Mouse (Mus musculus): ENCODE measurements at regions not wholly inside any gene's neighbourhood (a gene's known extent, or its start where the extent isn't known, plus 50 kb on each side); places are given as distances from the start of the nearest gene placed in this dataset.

GRCm38 (mm10) chr1:148901319-148902033 lies 1059.6 kb downstream of the Pla2g4a start:
- no peak for DNase-seq (ENCODE audit: low spot score in 2 of 2)

GRCm38 (mm10) chr1:148870788-148871187 lies 1090.3 kb downstream of the Pla2g4a start:
- DNase-seq (ENCODE audit: low spot score in 2 of 2): no peak

GRCm38 (mm10) chr1:148863582-148863981 lies 1097.5 kb downstream of the Pla2g4a start:
- DNase-seq (ENCODE audit: low spot score in 2 of 2): no peak

GRCm38 (mm10) chr1:148852990-148853389 lies 1108.1 kb downstream of the Pla2g4a start:
- DNase-seq (ENCODE audit: low spot score in 2 of 2): no peak

- no peak for DNase-seq (ENCODE audit: low spot score in 2 of 2)
These were observed 1114.5 kb downstream of the Pla2g4a start for GRCm38 (mm10) chr1:148846595-148846994.

DNA sequence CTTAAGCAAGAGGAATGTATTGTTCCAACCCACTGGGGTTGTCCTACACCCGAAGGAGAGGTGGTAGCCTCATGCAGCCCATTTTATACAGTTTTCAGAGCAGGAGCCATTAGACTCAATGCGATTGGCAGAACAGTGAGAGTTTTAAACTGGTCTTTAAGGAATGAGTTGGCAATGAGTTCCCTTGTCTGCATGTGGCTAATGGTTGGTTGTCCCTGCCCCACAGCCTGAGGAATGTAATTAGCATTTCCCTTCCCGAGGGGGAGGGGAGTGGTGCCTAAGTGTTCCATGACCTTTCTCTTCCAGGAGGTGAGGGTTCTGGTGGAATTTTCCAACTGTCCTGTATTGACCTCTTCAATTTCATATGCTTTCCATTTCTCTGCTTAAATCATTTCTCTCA lies 1137.9 kb downstream of the Pla2g4a start:
- no peak for DNase-seq (ENCODE audit: low spot score in 2 of 2)

DNA sequence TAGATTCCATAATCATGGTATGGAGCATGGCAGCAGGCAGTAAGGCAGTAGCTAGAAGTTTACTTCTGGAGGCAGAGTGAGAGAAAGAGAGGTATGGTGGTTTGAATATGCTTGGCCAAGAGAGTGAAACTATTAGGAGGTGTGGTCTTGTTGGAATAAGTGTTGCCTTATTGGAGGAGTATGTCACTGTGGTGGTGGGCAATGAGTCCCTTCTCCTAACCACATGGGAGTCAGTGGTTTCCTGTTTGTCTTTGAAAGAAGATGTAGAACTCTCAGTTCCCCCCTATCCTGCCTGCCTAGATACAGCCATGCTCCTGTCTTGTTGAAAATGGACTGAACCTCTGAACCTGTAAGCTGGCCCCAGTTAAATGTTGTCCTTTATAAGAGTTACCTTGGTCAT lies 1152.4 kb downstream of the Pla2g4a start:
- no peak for DNase-seq (ENCODE audit: low spot score in 2 of 2)

DNA sequence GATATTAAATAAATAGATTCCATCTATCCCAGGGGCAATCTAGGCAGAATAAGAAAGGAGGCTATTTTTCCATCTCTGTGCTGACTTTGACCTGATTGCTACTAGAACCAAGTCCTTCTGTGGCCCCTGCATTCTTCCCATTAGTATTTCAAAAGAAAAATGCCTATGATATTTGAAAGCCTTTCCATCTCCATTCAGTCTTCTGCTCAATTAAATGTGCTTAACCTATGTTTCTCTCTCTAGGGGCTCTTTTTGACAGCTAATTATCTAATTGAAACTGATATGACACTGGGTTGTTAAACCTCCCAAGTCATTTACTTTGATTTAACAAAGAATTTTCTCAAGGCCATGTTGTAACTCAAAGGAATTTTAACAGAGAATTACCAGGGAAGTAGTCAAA lies 1164.0 kb downstream of the Pla2g4a start:
- no peak for DNase-seq (ENCODE audit: low spot score in 2 of 2)

DNA sequence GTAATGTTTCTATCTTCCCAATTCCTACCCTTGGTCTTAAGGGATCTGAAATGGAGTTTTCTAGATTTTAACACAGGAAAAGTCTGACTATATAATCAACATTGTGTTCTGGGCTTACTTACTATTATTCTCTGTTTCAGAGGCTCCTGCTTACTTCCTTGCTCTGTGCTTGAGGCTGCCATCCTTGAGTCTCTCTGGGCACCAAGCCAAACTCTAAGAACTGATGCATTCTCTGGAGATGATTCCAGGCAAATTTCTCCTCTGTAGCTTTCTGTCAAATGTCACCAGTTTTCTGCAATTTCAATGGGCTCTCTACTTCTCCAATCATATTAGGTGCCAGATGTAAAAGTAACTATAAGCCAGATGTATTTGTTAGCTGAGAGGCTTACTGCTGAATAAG lies 1210.3 kb downstream of the Pla2g4a start:
- no peak for DNase-seq (ENCODE audit: low spot score in 2 of 2)

- DNase-seq (ENCODE audit: low spot score in 2 of 2): no peak
These were observed 1239.0 kb downstream of the Pla2g4a start for GRCm38 (mm10) chr1:148722106-148722505.

GRCm38 (mm10) chr1:148721409-148721808 lies 1239.7 kb downstream of the Pla2g4a start:
- no peak for DNase-seq (ENCODE audit: low spot score in 2 of 2)

DNA sequence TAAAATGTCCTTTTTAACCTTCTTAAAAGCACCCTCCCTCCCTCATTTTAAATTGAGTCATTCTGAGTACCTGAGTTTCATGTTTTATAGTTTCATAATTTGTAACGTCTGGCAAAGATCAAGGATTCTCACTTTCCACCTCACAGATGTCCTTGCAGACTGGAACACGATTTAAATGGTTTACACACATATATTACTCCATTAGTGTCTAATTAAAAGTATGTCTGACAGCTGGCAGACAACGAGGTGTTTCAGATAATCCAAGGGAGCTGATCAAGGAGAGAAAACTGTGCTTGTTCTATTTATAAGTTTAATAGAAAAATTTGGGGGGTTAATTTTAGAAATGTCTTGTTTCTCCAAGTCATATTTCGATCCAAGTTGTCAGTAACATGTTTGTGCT lies 1240.1 kb downstream of the Pla2g4a start:
- DNase-seq (ENCODE audit: low spot score in 2 of 2): no peak

- DNase-seq (ENCODE audit: low spot score in 2 of 2): no peak
These were observed 1253.0 kb downstream of the Pla2g4a start for GRCm38 (mm10) chr1:148708084-148708483.

GRCm38 (mm10) chr1:148707657-148708056 lies 1253.4 kb downstream of the Pla2g4a start:
- no peak for DNase-seq (ENCODE audit: low spot score in 2 of 2)

GRCm38 (mm10) chr1:148706271-148706807 lies 1254.8 kb downstream of the Pla2g4a start:
- no peak for DNase-seq (ENCODE audit: low spot score in 2 of 2)

GRCm38 (mm10) chr1:148700599-148700954 lies 1260.5 kb downstream of the Pla2g4a start:
- no peak for DNase-seq (ENCODE audit: low spot score in 2 of 2)

DNA sequence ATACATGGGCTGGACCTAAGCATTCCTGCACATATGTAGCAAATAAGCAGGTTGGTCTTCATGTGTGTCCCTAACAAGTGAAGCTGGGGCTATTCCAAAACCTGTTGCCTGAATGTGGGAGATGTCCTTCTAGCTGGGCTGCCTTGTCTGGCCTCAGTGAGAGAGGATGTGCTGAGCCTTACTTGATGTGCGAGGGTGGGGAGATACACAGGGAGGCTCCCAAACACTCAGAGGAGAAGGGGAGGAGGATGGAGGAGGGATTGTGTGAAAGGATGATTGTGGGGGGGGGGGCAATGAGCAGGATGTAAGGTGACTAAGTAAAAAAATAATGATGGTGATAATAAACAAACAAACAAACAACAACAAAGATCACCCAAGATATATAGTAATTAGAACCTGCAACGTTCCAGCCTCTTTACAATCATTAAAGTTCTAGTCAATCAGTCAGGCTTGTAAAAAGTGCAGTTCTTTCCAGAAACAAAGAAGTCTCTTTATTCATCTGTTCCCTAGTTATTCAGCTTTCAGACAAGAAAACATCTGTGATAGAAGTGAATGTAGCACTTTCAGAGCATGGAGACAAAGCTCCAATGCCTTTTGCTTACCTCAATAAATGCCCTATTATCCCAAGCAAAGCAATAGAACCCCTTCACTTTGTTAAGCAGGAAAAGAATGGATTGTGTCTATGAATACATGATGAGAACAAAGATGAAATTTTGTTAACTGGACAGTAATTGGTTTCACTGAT lies 1261.1 kb downstream of the Pla2g4a start:
- DNase-seq (ENCODE audit: low spot score in 2 of 2): no peak

DNA sequence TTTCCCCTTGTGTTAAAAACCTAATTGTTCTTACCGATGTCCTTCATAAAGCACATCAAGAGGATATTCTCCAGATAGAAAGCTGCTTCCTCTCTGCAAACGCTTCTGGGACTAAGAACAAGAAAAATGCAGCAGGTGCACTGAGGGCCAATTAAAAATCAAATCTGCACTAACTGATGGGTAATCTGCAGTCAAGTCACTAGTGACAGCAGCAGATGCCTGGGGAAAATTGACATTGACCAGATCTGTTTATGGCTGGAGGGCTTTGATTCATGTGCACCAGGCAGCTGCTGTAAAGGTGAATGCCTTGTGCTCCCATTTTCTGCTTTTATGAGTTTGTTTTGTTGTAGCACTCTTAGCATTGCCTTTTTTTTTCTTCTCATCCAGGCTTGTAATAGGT lies 1271.0 kb downstream of the Pla2g4a start:
- DNase-seq (ENCODE audit: low spot score in 2 of 2): no peak

DNA sequence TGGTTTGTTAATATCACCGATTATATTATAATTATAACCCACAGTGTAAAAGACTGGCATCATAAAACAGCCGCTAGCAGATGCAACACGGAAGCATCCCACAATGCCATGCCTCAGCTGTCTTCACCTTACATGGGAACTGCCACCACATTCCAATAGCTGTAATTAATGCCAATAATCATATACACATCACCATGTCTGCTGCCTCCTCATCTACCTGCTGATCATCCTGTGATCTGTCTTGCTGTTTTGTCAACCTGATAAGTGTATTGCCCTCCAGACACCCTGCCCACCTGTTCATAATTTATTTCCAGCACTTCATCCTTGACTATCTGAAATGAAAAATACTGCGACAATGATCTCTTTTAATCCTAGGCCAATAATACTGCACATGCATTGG lies 1271.5 kb downstream of the Pla2g4a start:
- DNase-seq (ENCODE audit: low spot score in 2 of 2): no peak

DNA sequence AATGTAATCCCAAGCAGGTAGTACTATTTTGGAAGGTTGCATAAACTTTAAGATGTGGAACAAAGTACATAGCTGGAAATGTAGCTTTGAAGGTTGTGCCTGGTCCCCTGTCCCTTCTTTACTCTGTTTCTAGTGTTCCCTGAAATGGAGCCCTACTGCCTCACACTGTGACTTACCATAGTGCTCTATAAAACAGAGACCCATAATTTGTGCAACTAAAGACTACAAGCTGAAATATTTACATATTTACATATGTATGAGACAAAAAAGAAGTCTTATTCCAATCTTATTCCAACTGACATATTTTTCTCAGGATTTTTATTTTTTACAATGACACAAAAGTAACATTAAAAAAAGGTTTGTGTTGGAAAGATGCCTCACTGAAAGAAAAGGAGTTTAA lies 1285.6 kb downstream of the Pla2g4a start:
- DNase-seq (ENCODE audit: low spot score in 2 of 2): no peak

DNA sequence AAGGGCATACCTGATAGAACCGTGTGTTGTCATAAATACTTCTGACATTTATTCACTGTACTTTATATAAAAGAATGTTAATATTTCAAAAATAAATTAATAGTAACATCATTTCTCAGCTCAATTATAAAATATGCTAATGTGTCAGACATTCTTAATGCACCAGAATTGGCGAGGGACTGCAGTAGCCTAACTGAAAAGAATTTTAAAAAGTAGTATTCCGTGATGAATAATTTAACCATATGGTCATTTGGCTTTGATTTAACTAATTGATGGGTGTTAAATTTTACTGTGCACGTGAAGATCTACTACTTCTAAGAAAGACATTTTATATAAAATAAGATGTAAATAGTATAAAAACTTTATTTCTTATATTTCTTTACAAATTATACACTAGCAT lies 1296.7 kb downstream of the Pla2g4a start:
- DNase-seq (ENCODE audit: low spot score in 2 of 2): no peak

- DNase-seq (ENCODE audit: low spot score in 2 of 2): no peak
These were observed 1304.1 kb downstream of the Pla2g4a start for GRCm38 (mm10) chr1:148656990-148657389.

Measured in layer of hippocampus, adult 8-10 months (tissue).